Mouse (Mus musculus): ENCODE measurements around the gene Zfc3h1.

- TF ChIP-seq GATA1 (IDR thresholded peaks at IDR 0.05; ENCODE audit: borderline replicate concordance, low read length) (no peak), FLI1 (IDR thresholded peaks at IDR 0.05; ENCODE audit: low read length) (no peak)
These were observed 37.2 kb downstream of the Zfc3h1 start for GRCm38 (mm10) chr10:115421976-115422375.
